Mouse (Mus musculus) kidney, postnatal 0 days (tissue): ENCODE results near the gene Osbpl6. TPM values are rescaled to one million over a fixed set of nuclear protein-coding genes. Genes with fewer than 3 reads are reported as not detected.

Experiments used
- ATAC-seq: fragments of 200-750 bp; cut with Nextera tagmentation; replicated peaks from 2 replicates; pipeline ENCODE4 v1.8.0; 2017; ENCODE audit warnings: low read depth, moderate number of reproducible peaks, moderate TSS enrichment, moderate library complexity; ENCODE audit not compliant: low FRiP score
- DNase-seq: peaks from one replicate; pipeline ENCODE4 v3.0.0-alpha.2; 2016; ENCODE audit warnings: low spot score
- H3K27ac ChIP-seq: fragments of 300-500 bp; sonication (generic); 2 replicates; pipeline ENCODE4 v1.5.1; 2014; ENCODE audit warnings: mild to moderate bottlenecking
- H3K27me3 ChIP-seq: fragments of 300-500 bp; sonication (generic); 2 replicates; pipeline ENCODE4 v1.6.1; 2014; ENCODE audit warnings: low read length, mixed read lengths; ENCODE audit not compliant: insufficient read depth
- H3K36me3 ChIP-seq: fragments of 300-500 bp; sonication (generic); 2 replicates; pipeline ENCODE4 v1.6.1; 2014; ENCODE audit warnings: low read length, mixed read lengths; ENCODE audit not compliant: insufficient read depth
- H3K4me1 ChIP-seq: fragments of 300-500 bp; sonication (generic); replicated peaks from 2 replicates; pipeline ENCODE4 v1.6.1; 2014; ENCODE audit warnings: antibody characterized with exemption, low read length, mixed read lengths; ENCODE audit not compliant: insufficient read depth
- H3K4me2 ChIP-seq: fragments of 300-500 bp; sonication (generic); 2 replicates; pipeline ENCODE4 v1.6.1; 2014; ENCODE audit warnings: mild to moderate bottlenecking, low read length, moderate library complexity, mixed read lengths
- H3K4me3 ChIP-seq: fragments of 300-500 bp; sonication (generic); replicated peaks from 2 replicates; pipeline ENCODE4 v1.5.1; 2014; ENCODE audit warnings: low read depth, low read length
- H3K9ac ChIP-seq: fragments of 300-500 bp; sonication (generic); 2 replicates; pipeline ENCODE4 v1.6.1; 2014; ENCODE audit warnings: low read depth, low read length
- H3K9me3 ChIP-seq: fragments of 300-500 bp; sonication (generic); replicated peaks from 2 replicates; pipeline ENCODE4 v1.6.1; 2016; ENCODE audit warnings: low read length, inconsistent platforms, mixed read lengths
- CTCF ChIP-seq: IDR thresholded peaks from 2 replicates; pipeline ENCODE4 v1.5.1; 2016; ENCODE audit warnings: antibody characterized with exemption, low read depth, mild to moderate bottlenecking, moderate library complexity
- WGBS: fragments of 180-500 bp; shearing (Covaris S2); extraction: QIAGEN DNeasy Blood & Tissue Kit; methylation state at CpG from one replicate; pipeline ENCODE4 v1.1.7; 2014; 5-methylcytosine and 5-hydroxymethylcytosine counted together
- polyA plus RNA-seq: library from polyadenylated mRNA; unstranded; fragments of >200 nt; fragmentation: Nextera tagmentation; extraction: Ambion mirVana; gene quantifications from 2 replicates; pipeline ENCODE4 v1.2.1, GENCODE M21; 2015

The Osbpl6 gene
- polyA plus RNA-seq, 1 experiment from 2014 or later, result 19.4 TPM

GRCm38 (mm10) chr2:76541900-76542299 is 135.6 kb downstream of the Osbpl6 start:
- no peaks in the 10 kb centered on the region for H3K36me3 ChIP-seq
- H3K4me2 ChIP-seq, result no peak overlapping the region
- H3K9ac ChIP-seq, result no peak overlapping the region
- 95% methylated on average over 9 of the region's 9 CpGs for WGBS
- ATAC-seq, result no peak
- peaks cover 4% of the 10 kb centered on the region; the same call in 1 of the 2 replicates for H3K4me1 ChIP-seq
- no peak overlapping the region for H3K4me3 ChIP-seq
- TF ChIP-seq CTCF, result no peak
- H3K27ac ChIP-seq, result no peak overlapping the region
- no peaks in the 10 kb centered on the region for H3K27me3 ChIP-seq
- DNase-seq, result no peak
- H3K9me3 ChIP-seq, result no peaks in the 10 kb centered on the region

GRCm38 (mm10) chr2:76542921-76543320 is 136.6 kb downstream of the Osbpl6 start:
- DNase-seq (no peak), ATAC-seq (no peak)
- Histone ChIP-seq H3K4me1 (peaks cover 4% of the 10 kb centered on the region; the same call in 1 of the 2 replicates), H3K27me3 (no peaks in the 10 kb centered on the region), H3K4me3 (no peak overlapping the region), H3K36me3 (no peaks in the 10 kb centered on the region), H3K4me2 (no peak overlapping the region), H3K9me3 (no peaks in the 10 kb centered on the region), H3K9ac (no peak overlapping the region), H3K27ac (no peak overlapping the region)
- no peak for TF ChIP-seq CTCF
- 48% methylated on average over 5 of the region's 5 CpGs for WGBS

GRCm38 (mm10) chr2:76545539-76545938 is 139.2 kb downstream of the Osbpl6 start:
- Histone ChIP-seq H3K4me3 (no peak overlapping the region), H3K36me3 (no peaks in the 10 kb centered on the region), H3K27ac (no peak overlapping the region), H3K27me3 (no peaks in the 10 kb centered on the region), H3K4me1 (peaks cover 2% of the 10 kb centered on the region; the same call in 1 of the 2 replicates), H3K9ac (no peak overlapping the region), H3K4me2 (no peak overlapping the region), H3K9me3 (no peaks in the 10 kb centered on the region)
- no peak for ATAC-seq
- no peak for DNase-seq
- 44% methylated on average over 8 of the region's 8 CpGs for WGBS
- TF ChIP-seq CTCF, result no peak

- ATAC-seq (no peak), DNase-seq (no peak)
- no peak for TF ChIP-seq CTCF
- Histone ChIP-seq H3K9ac (no peak overlapping the region), H3K4me3 (no peak overlapping the region), H3K4me1 (peaks cover 2% of the 10 kb centered on the region; the same call in 1 of the 2 replicates), H3K36me3 (no peaks in the 10 kb centered on the region), H3K9me3 (no peaks in the 10 kb centered on the region), H3K4me2 (no peak overlapping the region), H3K27ac (no peak overlapping the region), H3K27me3 (no peaks in the 10 kb centered on the region)
- 83% methylated on average over 10 of the region's 10 CpGs for WGBS
Measured at GRCm38 (mm10) chr2:76548171-76548570, 141.9 kb downstream of the Osbpl6 start.

- H3K4me2 ChIP-seq, result no peak overlapping the region
- no peaks in the 10 kb centered on the region for H3K27me3 ChIP-seq
- H3K9ac ChIP-seq, result no peak overlapping the region
- WGBS, result 62% methylated on average over 7 of the region's 7 CpGs
- H3K4me1 ChIP-seq, result peaks cover 2% of the 10 kb centered on the region; the same call in 1 of the 2 replicates
- no peaks in the 10 kb centered on the region for H3K36me3 ChIP-seq
- no peak for TF ChIP-seq CTCF
- H3K9me3 ChIP-seq, result no peaks in the 10 kb centered on the region
- ATAC-seq (no peak), DNase-seq (no peak)
- no peak overlapping the region for H3K27ac ChIP-seq
- H3K4me3 ChIP-seq, result no peak overlapping the region
Measured at GRCm38 (mm10) chr2:76548836-76549235, 142.5 kb downstream of the Osbpl6 start.

GRCm38 (mm10) chr2:76549316-76549715 is 143.0 kb downstream of the Osbpl6 start:
- H3K9ac ChIP-seq, result no peak overlapping the region
- TF ChIP-seq CTCF, result no peak
- peaks cover 2% of the 10 kb centered on the region; the same call in 1 of the 2 replicates for H3K4me1 ChIP-seq
- peak overlapping the region; percentile 7; the same call in 1 of the 2 replicates for H3K4me2 ChIP-seq
- WGBS, result 40% methylated on average over 12 of the region's 12 CpGs
- no peaks in the 10 kb centered on the region for H3K36me3 ChIP-seq
- no peaks in the 10 kb centered on the region for H3K9me3 ChIP-seq
- ATAC-seq, result no peak
- DNase-seq, result no peak
- H3K4me3 ChIP-seq, result no peak overlapping the region
- H3K27ac ChIP-seq, result no peak overlapping the region
- no peaks in the 10 kb centered on the region for H3K27me3 ChIP-seq
